Mouse (Mus musculus): ENCODE data around the gene Pde4a.

- TF ChIP-seq TAL1 (IDR thresholded peaks at IDR 0.05; ENCODE audit: low read length) = no peak
- no peak for TF ChIP-seq GATA1 (IDR thresholded peaks at IDR 0.05; ENCODE audit: low read length)
Measured at GRCm38 (mm10) chr9:21241343-21241742, 75.8 kb downstream of the Pde4a start.
